ENCODE assay signal across 19 mouse cellular contexts in genomic region chr1:165612714-165613113, GRCm38 (mm10). TPM values are rescaled to one million over a fixed set of nuclear protein-coding genes. Genes with fewer than 3 reads are reported as not detected.
A peak's percentile ranks its signal among the peaks of the same experiment; 100 is the strongest.
DNase-seq lines count a peak whose midpoint lies in the region; ATAC-seq and TF ChIP-seq lines count a peak whose summit lies in the region.
"Had no signal": no experiment of that assay in that cellular context is flagged by ENCODE, and none has a peak within 500 bp of the region (broad histone marks: within the 10 kb centered on the region; RNA-seq: fewer than 3 reads in every experiment).

No protein-coding gene starts in this region.

- H3K4me3 ChIP-seq in kidney, postnatal 0 days (replicated peaks; ENCODE audit: low read depth, low read length) = no peak overlapping the region
- H3K4me3 ChIP-seq in hindbrain, embryonic 10.5 days = no peak overlapping the region
- H3K4me3 ChIP-seq: erythroblast, embryonic 14.5 days; forebrain, embryonic 15.5 days; limb, embryonic 15.5 days; neural tube, embryonic 12.5 days had no signal

- no peak for TF ChIP-seq CTCF in kidney, postnatal 0 days (IDR thresholded peaks at IDR 0.05; ENCODE audit: low read depth)

- WGBS in kidney, postnatal 0 days = 63% methylated on average over 5 of the region's 5 CpGs
- WGBS in hindbrain, embryonic 10.5 days = 77% methylated on average over 5 of the region's 5 CpGs

- H3K27ac ChIP-seq in kidney, postnatal 0 days = 0 out of 2 replicates have a peak overlapping the region, but pooled peaks have one; percentile 21
- H3K27ac ChIP-seq in hindbrain, embryonic 10.5 days = no peak overlapping the region
- H3K27ac ChIP-seq: forebrain, embryonic 15.5 days; limb, embryonic 15.5 days; neural tube, embryonic 12.5 days had no signal

- H3K9ac ChIP-seq in kidney, postnatal 0 days (ENCODE audit: low read depth, low read length) = no peak overlapping the region
- H3K9ac ChIP-seq: forebrain, embryonic 15.5 days; limb, embryonic 15.5 days; neural tube, embryonic 12.5 days had no signal

- DNase-seq in kidney, postnatal 0 days (ENCODE audit: low spot score) = no peak
- no peak for DNase-seq in kidney, postnatal 36 days
- DNase-seq in thymus, adult 18-20 months = peak; percentile 13 to 14
- DNase-seq in hindbrain, embryonic 10.5 days (ENCODE audit: low spot score) = no peak
- DNase-seq in frontal cortex, postnatal 14 days (ENCODE audit: low spot score in 2 of 2) = no peak
- DNase-seq in urinary bladder, adult 18-20 months (ENCODE audit: low spot score in 2 of 2) = no peak
- DNase-seq: adrenal gland, adult 2 months; cerebellum, postnatal 36 days; kidney, adult 18-20 months; kidney, postnatal 14 days; lung, postnatal 10 days; right cerebral cortex, postnatal 25 days had no signal

- peaks cover 5% of the 10 kb centered on the region for H3K36me3 ChIP-seq in kidney, postnatal 0 days (ENCODE audit: insufficient read depth, low read length)
- H3K36me3 ChIP-seq in hindbrain, embryonic 10.5 days = peaks cover 39% of the 10 kb centered on the region

- peaks cover 16% of the 10 kb centered on the region; the same call in 1 of the 2 replicates for H3K4me1 ChIP-seq in kidney, postnatal 0 days (replicated peaks; ENCODE audit: insufficient read depth, low read length)
- peaks cover 41% of the 10 kb centered on the region for H3K4me1 ChIP-seq in hindbrain, embryonic 10.5 days (replicated peaks)

- no peaks in the 10 kb centered on the region for H3K27me3 ChIP-seq in kidney, postnatal 0 days (ENCODE audit: insufficient read depth, low read length)
- H3K27me3 ChIP-seq in hindbrain, embryonic 10.5 days (ENCODE audit: insufficient read depth, poor library complexity, severe bottlenecking) = no peaks in the 10 kb centered on the region
- H3K27me3 ChIP-seq: forebrain, embryonic 15.5 days; limb, embryonic 15.5 days; neural tube, embryonic 12.5 days had no signal

- H3K9me3 ChIP-seq in kidney, postnatal 0 days (replicated peaks; ENCODE audit: low read length) = no peaks in the 10 kb centered on the region
- peaks cover 5% of the 10 kb centered on the region; the same call in 1 of the 2 replicates for H3K9me3 ChIP-seq in hindbrain, embryonic 10.5 days
- H3K9me3 ChIP-seq: forebrain, embryonic 15.5 days; G1E; limb, embryonic 15.5 days had no signal

- no peak for ATAC-seq in kidney, postnatal 0 days (replicated peaks; ENCODE audit: low FRiP score, low read depth)
- 0 out of 2 replicates have a peak, but pooled peaks have one; percentile 30 for ATAC-seq in granulocyte monocyte progenitor cell, adult 5-6 weeks (replicated peaks; ENCODE audit: poor library complexity, severe bottlenecking)
- ATAC-seq: forebrain, embryonic 15.5 days; hindbrain, embryonic 16.5 days had no signal

- H3K4me2 ChIP-seq in kidney, postnatal 0 days (ENCODE audit: low read length) = no peak overlapping the region
- H3K4me2 ChIP-seq: forebrain, embryonic 15.5 days; limb, embryonic 15.5 days; neural tube, embryonic 12.5 days had no signal

RNA-seq across cellular contexts. Expression of gene Mpzl1, which starts 21.6 kb away (rescaled TPM):
- polyA plus RNA-seq in kidney, postnatal 0 days (2015; fragmentation: Nextera tagmentation; extraction: Ambion mirVana) = 186 and 191 TPM in 2 replicates
- total RNA-seq in granulocyte monocyte progenitor cell, adult 5-6 weeks (2014; fragmentation: Nextera tagmentation) = 0.98 and 20.5 TPM in 2 replicates
- total RNA-seq in granulocyte monocyte progenitor cell, adult 5-6 weeks (2017) = 0.41 and 0.73 TPM in 2 replicates
- polyA plus RNA-seq in hindbrain, embryonic 10.5 days (2016; fragmentation: Nextera tagmentation; extraction: Ambion mirVana) = 119 and 136 TPM in 2 replicates

Comparison
In these comparisons a context has a peak if more than half of its experiments do, and no peak if none do; other contexts are left out.
1. DNase-seq: peak in thymus, adult 18-20 months (2 of 2); none in kidney, postnatal 0 days (single experiment), kidney, postnatal 36 days (0 of 2), hindbrain, embryonic 10.5 days (single experiment), frontal cortex, postnatal 14 days (0 of 2) and urinary bladder, adult 18-20 months (0 of 2).